17 mouse cellular contexts compared by ENCODE assay signal in genomic region chr9:66739516-66739915, GRCm38 (mm10). TPM values are rescaled to one million over a fixed set of nuclear protein-coding genes. Genes with fewer than 3 reads are reported as not detected.
DNase-seq lines count a peak whose midpoint lies in the region; ATAC-seq lines count a peak whose summit lies in the region.
"Had no signal": no experiment of that assay in that cellular context is flagged by ENCODE, and none has a peak within 500 bp of the region (broad histone marks: within the 10 kb centered on the region; RNA-seq: fewer than 3 reads in every experiment).

No protein-coding gene starts in this region.

- H3K36me3 ChIP-seq in forebrain, embryonic 12.5 days (replicated peaks) = no peaks in the 10 kb centered on the region
- H3K36me3 ChIP-seq: embryonic facial prominence, embryonic 10.5 days; embryonic facial prominence, embryonic 12.5 days had no signal

- no peak overlapping the region for H3K27ac ChIP-seq in forebrain, embryonic 12.5 days
- H3K27ac ChIP-seq: embryonic facial prominence, embryonic 10.5 days; embryonic facial prominence, embryonic 12.5 days had no signal

- no peaks in the 10 kb centered on the region for H3K9me3 ChIP-seq in forebrain, embryonic 12.5 days
- H3K9me3 ChIP-seq: embryonic facial prominence, embryonic 10.5 days; embryonic facial prominence, embryonic 12.5 days had no signal

- no peaks in the 10 kb centered on the region for H3K4me1 ChIP-seq in forebrain, embryonic 12.5 days
- H3K4me1 ChIP-seq: embryonic facial prominence, embryonic 10.5 days; embryonic facial prominence, embryonic 12.5 days had no signal

- 89% methylated on average over 7 of the region's 7 CpGs for WGBS in forebrain, embryonic 12.5 days

- DNase-seq in 3T3-L1 (ENCODE audit: low read depth, low spot score) (peak; percentile 27), 416B (ENCODE audit: low read depth) (peak; percentile 14), ZHBTc4 (ENCODE audit: low read depth, low spot score) (peak; percentile 24)
- no peak for DNase-seq in kidney, postnatal 4 days
- DNase-seq: adrenal gland, adult 2 months; adrenal gland, postnatal 10 days; adrenal gland, postnatal 25 days; cerebellum, adult 11 months; cerebellum, adult 18-20 months; cerebellum, adult 8-10 months; cerebellum, postnatal 25 days had no signal

- H3K4me3 ChIP-seq in forebrain, embryonic 12.5 days (replicated peaks) = no peak overlapping the region
- H3K4me3 ChIP-seq: embryonic facial prominence, embryonic 10.5 days; embryonic facial prominence, embryonic 12.5 days had no signal

- ATAC-seq in forebrain, embryonic 12.5 days (ENCODE audit: low FRiP score) = no peak
- ATAC-seq: forebrain, embryonic 14.5 days; forebrain, embryonic 16.5 days had no signal

- H3K9ac ChIP-seq in forebrain, embryonic 12.5 days = no peak overlapping the region
- H3K9ac ChIP-seq: embryonic facial prominence, embryonic 12.5 days had no signal

- no peaks in the 10 kb centered on the region for H3K27me3 ChIP-seq in forebrain, embryonic 12.5 days
- H3K27me3 ChIP-seq: embryonic facial prominence, embryonic 12.5 days had no signal

- no peak overlapping the region for H3K4me2 ChIP-seq in forebrain, embryonic 12.5 days
- H3K4me2 ChIP-seq: embryonic facial prominence, embryonic 12.5 days had no signal

RNA-seq across cellular contexts. Expression of gene Car12, which starts 26.0 kb away (rescaled TPM):
- polyA plus RNA-seq in forebrain, embryonic 12.5 days (2016; fragmentation: Nextera tagmentation; extraction: Ambion mirVana) = 0.91 and 1.6 TPM in 2 replicates

RNA-seq across cellular contexts. Expression of gene Aph1b, which starts 55.8 kb away (rescaled TPM):
- 20.4 and 22.5 TPM in 2 replicates for polyA plus RNA-seq in forebrain, embryonic 12.5 days (2016; fragmentation: Nextera tagmentation; extraction: Ambion mirVana)

RNA-seq across cellular contexts. Expression of gene Gm10647, which starts 57.3 kb away (rescaled TPM):
- polyA plus RNA-seq in forebrain, embryonic 12.5 days (2016; fragmentation: Nextera tagmentation; extraction: Ambion mirVana) = 0.19 and 0.43 TPM in 2 replicates
- polyA plus RNA-seq: adrenal gland, adult 2 months; C2C12 had no signal

Comparison
In these comparisons a context has a peak if more than half of its experiments do, and no peak if none do; other contexts are left out.
1. DNase-seq: peak in 3T3-L1 (single experiment), 416B (single experiment) and ZHBTc4 (single experiment); none in kidney, postnatal 4 days (0 of 2).